Mouse (Mus musculus) G1E (cell line): Measurements from ENCODE around the gene Gusb.

Source experiments
- CTCF ChIP-seq: IDR thresholded peaks from 2 replicates; pipeline ENCODE4 v1.5.1; 2012; ENCODE audit warnings: low read depth, low read length, inconsistent platforms, mixed read lengths
- GATA2 ChIP-seq: IDR thresholded peaks from 2 replicates; pipeline ENCODE4 v1.6.1; 2012; ENCODE audit warnings: low read depth, low read length, inconsistent platforms, borderline replicate concordance

GRCm38 (mm10) chr5:130022366-130022765 lies 19.5 kb upstream of the Gusb start:
- TF ChIP-seq CTCF, result no peak
- TF ChIP-seq GATA2, result no peak
